Mouse (Mus musculus): ENCODE results near the gene Nr2c2ap.
A peak's percentile ranks its signal among the peaks of the same experiment; 100 is the strongest.

Gene Nr2c2ap

DNA sequence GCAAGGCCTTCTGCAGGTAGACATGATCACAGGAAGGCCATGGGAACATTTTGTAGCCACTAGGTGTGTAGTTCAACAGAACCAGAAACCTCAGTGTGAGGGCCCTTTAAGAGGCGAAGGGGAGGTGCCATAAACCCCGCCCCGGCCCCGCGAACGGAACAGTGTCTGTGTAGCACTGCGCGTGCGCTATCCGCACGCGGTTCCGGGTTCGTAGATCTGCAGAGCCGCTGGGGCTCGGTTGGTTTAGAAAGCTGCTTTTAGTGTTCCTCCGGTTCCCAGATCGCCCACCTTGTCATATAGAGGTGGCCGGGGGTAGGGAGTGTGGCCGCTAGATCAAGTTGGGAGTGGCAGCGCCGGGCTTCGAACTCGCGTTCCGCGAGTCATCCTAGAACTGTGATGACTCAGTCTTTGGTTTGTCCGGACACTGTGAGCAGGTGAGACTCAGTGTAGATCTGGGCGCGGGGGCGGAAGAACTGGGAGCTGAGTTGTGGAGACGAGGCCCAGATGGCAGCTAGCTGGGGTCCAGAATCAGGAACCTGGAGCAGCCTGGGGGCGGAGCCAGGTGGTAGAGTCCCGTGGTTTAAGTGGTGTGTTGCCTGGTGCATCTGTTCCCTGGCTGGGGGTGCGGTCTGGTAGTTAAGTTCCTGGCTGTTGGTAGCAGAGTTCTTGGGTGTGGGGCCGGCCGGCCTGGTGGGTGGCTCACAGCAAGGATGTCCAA lies at the start of gene Nr2c2ap:
Nr2c2ap (plus strand) TSS at position 168 of the 718 bp plus-strand sequence.
- DNase-seq (ENCODE audit: low spot score in 2 of 2), result peak; percentile 72 to 82

DNA sequence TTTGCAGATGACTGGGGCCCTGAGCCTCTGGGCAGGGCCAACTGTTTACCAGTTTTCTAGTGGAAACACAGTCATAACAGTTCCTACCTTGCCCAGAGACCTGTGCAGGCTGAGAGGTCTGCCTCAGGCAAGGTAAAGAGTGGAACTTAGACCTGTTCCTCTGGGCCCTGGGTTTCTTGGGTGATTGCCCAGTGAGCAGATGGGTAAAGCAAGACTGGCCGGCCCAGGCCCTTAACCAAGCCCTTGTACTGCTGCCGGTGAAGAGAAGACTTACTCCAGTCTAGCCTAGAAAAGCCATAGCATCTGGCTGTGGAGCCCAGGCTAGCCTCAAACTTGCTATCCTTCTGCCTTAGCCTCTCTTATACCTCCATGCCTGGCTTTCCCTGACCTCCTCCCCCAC lies 49.2 kb upstream of the Nr2c2ap start:
- DNase-seq (ENCODE audit: low spot score in 2 of 2), result no peak

GRCm38 (mm10) chr8:70083285-70083684 lies 47.8 kb upstream of the Nr2c2ap start, which contains the start of gene Hapln4:
Gene Hapln4, plus strand, starts transcription at chr8:70083457.
- DNase-seq (ENCODE audit: low spot score in 2 of 2), result no peak

GRCm38 (mm10) chr8:70084191-70085065 lies 46.7 kb upstream of the Nr2c2ap start:
- no peak for DNase-seq (ENCODE audit: low spot score in 2 of 2)

- DNase-seq (ENCODE audit: low spot score in 2 of 2), result no peak
Measured at GRCm38 (mm10) chr8:70086151-70086550, 45.0 kb upstream of the Nr2c2ap start.

GRCm38 (mm10) chr8:70087237-70087636 lies 43.9 kb upstream of the Nr2c2ap start:
- no peak for DNase-seq (ENCODE audit: low spot score in 2 of 2)

DNA sequence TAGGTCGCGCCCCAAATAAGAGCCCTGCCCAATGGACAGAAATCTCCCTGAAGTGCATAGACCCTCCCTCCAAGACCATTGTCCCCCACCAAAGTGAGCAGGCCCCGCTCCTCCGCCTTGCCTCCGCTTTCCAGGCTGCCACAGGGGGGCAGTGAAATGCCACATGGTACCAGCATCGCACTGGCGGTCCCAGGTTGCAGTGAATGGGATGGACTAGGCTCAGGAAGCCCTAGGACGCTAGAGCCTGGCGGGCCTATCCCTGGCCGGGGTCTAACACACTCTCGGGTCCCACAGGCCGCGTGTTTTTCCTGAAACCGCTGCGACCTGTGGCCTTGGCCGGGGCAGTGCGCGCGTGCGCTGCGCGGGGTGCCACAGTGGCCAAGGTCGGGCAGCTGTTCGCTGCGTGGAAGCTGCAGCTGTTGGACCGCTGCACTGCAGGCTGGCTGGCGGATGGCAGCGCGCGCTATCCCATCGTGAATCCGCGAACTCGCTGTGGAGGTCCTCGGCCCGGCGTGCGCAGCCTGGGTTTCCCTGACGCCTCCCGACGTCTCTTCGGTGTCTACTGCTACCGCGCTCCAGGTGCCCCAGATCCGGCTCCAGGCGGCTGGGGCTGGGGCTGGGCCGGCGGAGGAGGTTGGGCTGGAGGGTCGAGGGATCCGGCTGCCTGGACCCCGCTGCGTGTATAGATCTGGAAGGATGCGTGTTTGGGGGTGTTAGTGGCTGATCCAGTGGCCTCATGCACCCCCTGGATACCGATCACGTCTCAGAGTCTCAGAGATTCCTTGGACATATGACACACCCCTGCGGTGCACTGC lies 43.1 kb upstream of the Nr2c2ap start:
- DNase-seq (ENCODE audit: low spot score in 2 of 2), result no peak

- DNase-seq (ENCODE audit: low spot score in 2 of 2), result no peak
Measured at GRCm38 (mm10) chr8:70089296-70089960, 41.7 kb upstream of the Nr2c2ap start.

DNA sequence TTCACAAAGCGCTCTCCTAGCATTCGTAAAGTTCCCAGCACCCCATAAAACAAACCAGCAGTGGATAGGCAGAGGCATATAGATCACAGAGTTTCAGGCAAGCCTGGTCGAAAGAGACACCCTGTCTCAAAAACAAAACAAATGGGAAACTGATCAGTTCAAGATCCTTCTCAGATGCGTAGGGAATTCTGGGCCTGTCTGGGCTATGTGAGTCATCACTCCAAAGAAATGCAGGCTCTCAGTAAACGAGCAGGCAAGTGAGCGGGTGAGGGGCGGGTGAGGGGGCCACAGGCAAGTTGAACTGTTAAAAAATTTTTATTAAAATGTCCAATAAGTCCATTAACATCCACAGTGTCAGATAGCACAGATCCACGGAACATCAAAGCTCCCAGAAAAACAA lies 38.3 kb upstream of the Nr2c2ap start:
- DNase-seq (ENCODE audit: low spot score in 2 of 2), result no peak

GRCm38 (mm10) chr8:70099276-70099675 lies 31.9 kb upstream of the Nr2c2ap start:
- DNase-seq (ENCODE audit: low spot score in 2 of 2), result no peak

DNA sequence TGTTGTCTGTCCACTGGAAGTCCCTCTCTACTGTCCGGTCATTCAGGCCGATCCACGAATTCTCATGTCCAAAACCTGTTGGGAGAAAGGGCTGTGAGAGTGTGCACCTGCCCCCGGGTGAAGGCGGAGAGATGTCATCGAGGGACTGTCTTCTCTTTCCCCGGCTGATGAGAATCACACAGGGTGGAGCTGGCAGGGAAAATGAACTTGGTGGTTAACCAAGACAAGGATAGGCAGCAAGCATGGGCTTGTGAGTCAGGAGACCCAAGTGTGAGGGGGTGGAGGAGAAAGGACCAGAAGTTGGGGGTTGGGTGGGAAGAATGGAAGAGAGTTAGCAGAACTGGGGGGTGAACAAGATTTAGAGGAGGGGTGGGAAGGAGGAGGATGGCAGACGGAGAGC lies 30.9 kb upstream of the Nr2c2ap start:
- DNase-seq (ENCODE audit: low spot score in 2 of 2), result no peak

DNA sequence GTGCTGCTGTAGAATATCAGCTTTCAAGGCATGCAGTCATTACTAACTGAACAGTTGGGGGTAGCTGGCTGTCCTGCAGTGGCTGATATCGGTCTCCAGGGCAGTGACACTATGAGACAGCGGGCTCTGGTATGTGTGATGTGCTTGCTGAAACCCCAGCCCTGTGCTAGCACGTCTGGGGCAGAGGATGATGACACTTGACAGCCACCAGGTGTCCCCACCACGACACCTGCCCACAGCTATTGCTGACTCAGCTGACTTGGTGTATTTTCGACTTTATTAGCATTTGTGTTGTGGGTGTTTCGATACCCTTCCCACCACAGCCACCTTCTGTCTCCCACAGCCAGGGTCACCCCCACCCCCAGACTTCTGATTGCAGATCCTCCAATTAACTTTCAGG lies 26.6 kb upstream of the Nr2c2ap start:
- no peak for DNase-seq (ENCODE audit: low spot score in 2 of 2)

GRCm38 (mm10) chr8:70104922-70105321 lies 26.2 kb upstream of the Nr2c2ap start:
- no peak for DNase-seq (ENCODE audit: low spot score in 2 of 2)

DNA sequence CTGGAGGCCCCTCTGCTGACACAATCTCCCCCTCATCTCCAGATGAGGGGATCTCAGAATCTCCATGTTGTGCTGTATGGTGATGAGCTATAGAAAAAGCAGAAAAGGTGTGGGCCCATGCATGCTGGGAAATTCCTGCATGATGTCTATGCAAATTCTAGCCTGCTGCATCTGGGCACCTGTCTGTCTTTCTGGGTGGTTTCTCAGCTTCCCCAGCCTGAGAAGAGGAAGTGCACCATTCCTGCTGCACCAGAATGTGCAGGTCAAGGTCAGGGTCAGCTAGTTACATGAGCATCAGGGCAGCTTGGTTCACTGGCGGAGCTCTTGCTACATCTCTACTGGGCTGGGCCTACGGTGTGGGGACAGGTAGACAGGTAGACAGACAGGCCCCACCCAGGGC lies 20.7 kb upstream of the Nr2c2ap start:
- no peak for DNase-seq (ENCODE audit: low spot score in 2 of 2)

GRCm38 (mm10) chr8:70111192-70111795 lies 19.8 kb upstream of the Nr2c2ap start:
- DNase-seq (ENCODE audit: low spot score in 2 of 2), result no peak

- DNase-seq (ENCODE audit: low spot score in 2 of 2), result no peak
Measured at GRCm38 (mm10) chr8:70112401-70113016, 18.6 kb upstream of the Nr2c2ap start.

- DNase-seq (ENCODE audit: low spot score in 2 of 2), result no peak
Measured at GRCm38 (mm10) chr8:70114488-70114887, 16.6 kb upstream of the Nr2c2ap start.

- DNase-seq (ENCODE audit: low spot score in 2 of 2), result no peak
Measured at GRCm38 (mm10) chr8:70114892-70115291, 16.2 kb upstream of the Nr2c2ap start.

DNA sequence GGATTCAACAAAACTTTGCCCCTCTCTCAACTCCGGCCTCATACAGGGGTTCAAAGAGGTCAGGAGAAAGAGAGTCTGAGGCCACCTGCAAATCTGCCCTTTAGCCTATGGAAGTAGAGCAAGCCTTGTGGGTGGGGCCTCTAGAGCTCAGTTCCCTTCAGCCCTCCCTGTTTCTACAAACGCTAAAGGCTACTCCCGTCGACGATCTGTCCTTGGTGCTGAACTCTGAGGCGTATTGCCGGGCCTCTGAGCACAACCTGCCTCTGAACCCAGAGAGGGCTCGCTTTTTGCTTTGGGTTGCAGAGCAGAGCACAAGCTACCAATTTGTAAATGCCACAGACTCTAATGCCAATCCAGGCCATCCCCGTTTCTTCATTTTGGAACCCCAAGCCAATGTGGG lies 13.5 kb upstream of the Nr2c2ap start:
- DNase-seq (ENCODE audit: low spot score in 2 of 2), result no peak
